Mouse (Mus musculus) kidney, postnatal 4 days (tissue): ENCODE measurements around the gene Mtrr.

Experiments used
- DNase-seq, 2 experiments: peaks; one replicate each; pipeline ENCODE4 v3.0.0; 2021; ENCODE audit warnings: mixed read lengths in 2 of 2

The Mtrr gene

DNA sequence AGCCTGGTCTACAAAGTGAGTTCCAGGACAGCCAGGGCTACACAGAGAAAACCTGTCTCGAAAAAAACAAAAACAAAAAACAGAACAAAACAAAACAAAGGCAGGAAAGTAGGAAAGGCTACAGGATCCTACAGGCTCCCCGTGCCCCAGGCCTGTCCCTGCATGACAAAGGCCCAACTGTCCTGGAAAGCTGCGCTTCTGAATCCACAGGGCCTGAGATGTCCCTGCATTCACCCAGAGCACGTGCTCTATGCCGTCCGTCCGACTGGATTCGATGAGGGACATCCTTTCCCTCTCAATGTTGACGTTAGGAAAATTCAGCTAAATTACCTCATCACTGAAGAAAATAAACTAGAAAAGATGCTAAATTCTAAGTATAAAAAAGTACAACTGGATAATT, 13.8 kb downstream of the Mtrr start:
- DNase-seq, result no peak

DNA sequence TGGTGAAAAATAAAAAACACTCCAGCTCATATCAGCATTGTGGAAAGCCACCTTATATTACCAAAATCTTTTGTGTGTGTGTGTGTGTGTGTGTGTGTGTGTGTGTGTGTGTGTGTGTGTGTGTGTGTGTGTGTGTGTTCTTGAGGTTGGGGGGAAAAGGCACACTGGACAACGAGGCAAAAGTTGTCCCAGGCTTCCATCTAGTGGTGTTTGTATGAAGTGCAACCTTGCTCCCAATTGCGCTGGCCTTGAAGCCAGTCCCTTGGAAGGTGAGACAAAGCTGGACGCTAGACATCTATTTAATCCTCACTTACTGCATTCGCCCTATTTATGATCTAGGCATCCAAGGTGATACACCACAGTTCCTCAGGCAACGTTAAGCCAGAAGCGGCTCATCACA, 28.6 kb downstream of the Mtrr start:
- peak; percentile 21 to 24 for DNase-seq
